Mouse (Mus musculus) stomach, embryonic 15.5 days (tissue): ENCODE measurements around the gene Tlx3. TPM values are rescaled to one million over a fixed set of nuclear protein-coding genes. Genes with fewer than 3 reads are reported as not detected.

Experiments
- ATAC-seq: fragments of 200-750 bp; cut with Nextera tagmentation; 2 replicates; pipeline ENCODE4 v1.8.0; 2017; ENCODE audit warnings: low read depth, moderate number of reproducible peaks, moderate TSS enrichment; ENCODE audit not compliant: insufficient read depth, low FRiP score
- H3K27ac ChIP-seq: fragments of 300-500 bp; sonication (generic); 2 replicates; pipeline ENCODE4 v1.5.1; 2015; ENCODE audit warnings: mild to moderate bottlenecking, inconsistent platforms
- H3K27me3 ChIP-seq: fragments of 300-500 bp; sonication (generic); replicated peaks from 2 replicates; pipeline ENCODE4 v1.6.1; 2015; ENCODE audit warnings: inconsistent platforms
- H3K36me3 ChIP-seq: fragments of 300-500 bp; sonication (generic); 2 replicates; pipeline ENCODE4 v1.6.1; 2015; ENCODE audit warnings: inconsistent platforms
- H3K4me1 ChIP-seq: fragments of 300-500 bp; sonication (generic); 2 replicates; pipeline ENCODE4 v1.6.1; 2015; ENCODE audit warnings: inconsistent platforms
- H3K4me2 ChIP-seq: fragments of 300-500 bp; sonication (generic); 2 replicates; pipeline ENCODE4 v1.6.1; 2015; ENCODE audit warnings: mild to moderate bottlenecking, inconsistent platforms
- H3K4me3 ChIP-seq: fragments of 300-500 bp; sonication (generic); replicated peaks from 2 replicates; pipeline ENCODE4 v1.5.1; 2015; ENCODE audit warnings: inconsistent platforms
- H3K9ac ChIP-seq: fragments of 300-500 bp; sonication (generic); 2 replicates; pipeline ENCODE4 v1.6.1; 2015; ENCODE audit warnings: inconsistent platforms
- H3K9me3 ChIP-seq: fragments of 300-500 bp; sonication (generic); 2 replicates; pipeline ENCODE4 v1.6.1; 2016; ENCODE audit warnings: inconsistent platforms
- WGBS: fragments of 180-500 bp; shearing (Covaris S2); methylation state at CpG from one replicate; pipeline ENCODE4 v1.1.7; 2015; 5-methylcytosine and 5-hydroxymethylcytosine counted together
- polyA plus RNA-seq: library from polyadenylated mRNA; unstranded; fragments of >200 nt; fragmentation: Nextera tagmentation; extraction: Ambion mirVana; gene quantifications from 2 replicates; pipeline ENCODE4 v1.2.1, GENCODE M21; 2015

The Tlx3 gene
- polyA plus RNA-seq, result 0.08 TPM in 1 of 2 replicates, not detected in the other

DNA sequence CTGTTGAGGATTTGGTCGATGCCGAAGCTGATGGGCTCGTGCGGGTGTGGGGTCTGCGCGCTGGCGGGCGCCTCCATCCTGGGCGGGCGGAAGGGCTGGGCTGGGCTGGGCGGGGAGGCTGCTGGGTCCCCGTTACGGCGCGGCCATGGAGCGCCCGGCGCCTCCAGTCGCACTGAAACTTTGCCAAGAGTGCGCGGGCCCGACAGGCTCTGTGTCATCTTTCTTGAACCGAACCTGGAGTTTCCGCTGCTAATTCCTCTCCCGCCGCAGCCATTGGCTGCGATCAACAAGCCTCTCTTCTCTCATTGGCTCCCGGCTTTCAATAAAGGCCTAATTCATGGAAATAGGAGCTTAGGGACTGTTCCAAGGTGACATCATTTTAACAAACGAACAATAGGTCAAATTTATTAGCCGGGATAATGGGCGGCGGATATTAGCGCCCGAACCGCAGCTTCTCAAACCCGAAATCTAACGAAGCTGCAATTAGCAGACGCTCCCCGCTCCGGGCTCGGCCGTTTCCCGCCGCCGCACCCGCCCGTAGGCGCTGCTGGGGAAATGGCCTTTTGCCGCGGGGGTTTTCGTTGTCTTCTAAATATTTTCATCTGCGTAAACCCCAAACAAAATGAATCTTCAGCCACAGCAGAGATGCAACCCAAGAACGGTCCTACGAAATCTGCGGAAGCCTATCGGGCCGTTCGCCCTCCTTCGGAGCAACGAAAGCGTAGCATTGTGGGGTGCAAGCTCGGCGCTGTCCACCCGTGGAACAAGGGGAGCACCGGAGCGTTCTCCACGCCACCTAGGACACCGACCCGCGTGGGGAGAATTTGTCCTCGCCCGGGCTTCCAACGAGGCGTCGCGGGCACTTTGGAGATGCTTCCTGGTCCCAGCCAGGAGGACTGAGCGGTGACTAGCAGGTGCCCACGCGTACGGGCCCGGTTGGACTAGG lies at the start of gene Tlx3:
Tlx3 (minus strand) TSS at position 207 of the 946 bp plus-strand sequence.
- H3K4me1 ChIP-seq, result peaks cover 38% of the 10 kb centered on the region
- ATAC-seq, result peak; percentile 24; the same call in 1 of the 2 replicates
- no peaks in the 10 kb centered on the region for H3K36me3 ChIP-seq
- under 1% methylated on average over 80 of the region's 81 CpGs for WGBS
- H3K9me3 ChIP-seq, result no peaks in the 10 kb centered on the region
- H3K4me2 ChIP-seq, result peak within 1 kb of the TSS; percentile 50
- no peak within 1 kb of the TSS for H3K9ac ChIP-seq
- H3K27ac ChIP-seq, result no peak within 1 kb of the TSS
- H3K27me3 ChIP-seq, result peaks cover 95% of the 10 kb centered on the region
- peak within 1 kb of the TSS; percentile 27 for H3K4me3 ChIP-seq

DNA sequence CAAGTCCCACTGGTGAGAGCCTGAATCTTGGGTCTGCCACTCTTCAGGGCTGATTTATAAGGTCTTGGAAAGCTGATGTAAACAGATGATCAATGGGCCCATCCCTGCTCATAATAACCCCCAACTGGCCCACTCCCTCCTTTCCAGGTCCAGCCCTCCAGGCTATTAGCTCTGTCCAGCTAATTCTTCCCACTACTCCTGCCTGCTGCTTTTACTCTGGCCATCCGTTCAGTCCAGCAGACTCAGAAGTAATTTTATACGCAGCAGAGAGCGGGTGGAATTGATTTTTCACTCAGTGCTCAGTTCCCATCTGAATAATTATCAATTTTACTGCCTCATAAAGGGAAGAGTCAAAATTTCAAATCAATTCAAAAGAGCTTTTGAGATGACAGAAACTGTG lies 36.9 kb upstream of the Tlx3 start:
- no peaks in the 10 kb centered on the region for H3K27me3 ChIP-seq
- WGBS, result 62% methylated on average over 3 of the region's 3 CpGs
- no peak for ATAC-seq

DNA sequence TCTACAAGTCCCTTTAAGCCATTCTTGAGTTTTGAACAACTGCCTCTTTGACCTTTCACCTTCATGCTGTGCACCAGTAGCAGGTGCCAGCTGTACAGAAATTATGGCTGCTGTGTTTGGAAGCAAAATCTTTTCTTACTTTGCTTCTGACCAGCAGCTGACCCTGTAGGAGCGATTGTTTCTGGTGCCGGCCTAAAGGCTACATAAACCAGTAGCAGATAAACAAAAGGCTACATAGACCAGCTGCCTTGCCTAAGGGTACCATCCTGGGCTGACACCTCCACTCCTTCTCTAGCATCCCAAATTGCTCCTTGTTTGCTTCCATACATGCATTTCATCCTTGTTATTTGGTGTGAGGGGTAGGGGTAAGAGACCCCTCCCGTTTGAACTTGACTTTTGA lies 30.7 kb upstream of the Tlx3 start:
- no peaks in the 10 kb centered on the region for H3K4me1 ChIP-seq
- WGBS, result 45% methylated on average over 3 of the region's 3 CpGs
- ATAC-seq, result no peak
- no peaks in the 10 kb centered on the region for H3K27me3 ChIP-seq
- H3K4me3 ChIP-seq, result no peak overlapping the region
- H3K27ac ChIP-seq, result no peak overlapping the region
- no peak overlapping the region for H3K9ac ChIP-seq
- no peak overlapping the region for H3K4me2 ChIP-seq
- no peaks in the 10 kb centered on the region for H3K36me3 ChIP-seq
- H3K9me3 ChIP-seq, result no peaks in the 10 kb centered on the region

More for the DNA sequence above, 36.9 kb upstream of the Tlx3 start:
- Histone ChIP-seq H3K27ac (no peak overlapping the region), H3K4me1 (no peaks in the 10 kb centered on the region), H3K4me3 (no peak overlapping the region), H3K9me3 (no peaks in the 10 kb centered on the region), H3K9ac (no peak overlapping the region), H3K36me3 (no peaks in the 10 kb centered on the region), H3K4me2 (no peak overlapping the region)

DNA sequence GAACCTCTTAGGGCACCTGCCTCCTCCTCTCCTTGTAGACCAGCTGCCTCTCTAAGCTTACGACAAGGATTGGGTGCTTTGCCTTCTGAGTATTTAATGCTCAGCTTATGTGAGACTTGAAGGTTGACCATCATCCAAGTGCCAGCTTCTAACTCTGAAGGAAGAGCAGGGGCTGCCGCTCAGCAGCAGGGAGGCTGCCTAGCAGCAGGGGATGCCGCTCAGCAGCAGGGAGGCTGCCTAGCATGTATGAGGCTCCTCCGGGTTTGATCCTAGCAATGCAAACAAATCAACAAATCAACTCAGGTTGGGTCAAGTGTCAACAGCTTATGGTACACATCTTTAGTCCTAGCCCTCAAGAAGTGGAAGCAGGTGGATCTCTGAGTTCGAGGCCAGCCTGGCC lies 28.7 kb upstream of the Tlx3 start:
- no peak overlapping the region for H3K27ac ChIP-seq
- no peak overlapping the region for H3K4me3 ChIP-seq
- H3K36me3 ChIP-seq, result no peaks in the 10 kb centered on the region
- H3K9me3 ChIP-seq, result no peaks in the 10 kb centered on the region
- H3K9ac ChIP-seq, result no peak overlapping the region
- no peak for ATAC-seq
- no peaks in the 10 kb centered on the region for H3K4me1 ChIP-seq
- no peak overlapping the region for H3K4me2 ChIP-seq
- 74% methylated on average over 5 of the region's 5 CpGs for WGBS
- H3K27me3 ChIP-seq, result no peaks in the 10 kb centered on the region

DNA sequence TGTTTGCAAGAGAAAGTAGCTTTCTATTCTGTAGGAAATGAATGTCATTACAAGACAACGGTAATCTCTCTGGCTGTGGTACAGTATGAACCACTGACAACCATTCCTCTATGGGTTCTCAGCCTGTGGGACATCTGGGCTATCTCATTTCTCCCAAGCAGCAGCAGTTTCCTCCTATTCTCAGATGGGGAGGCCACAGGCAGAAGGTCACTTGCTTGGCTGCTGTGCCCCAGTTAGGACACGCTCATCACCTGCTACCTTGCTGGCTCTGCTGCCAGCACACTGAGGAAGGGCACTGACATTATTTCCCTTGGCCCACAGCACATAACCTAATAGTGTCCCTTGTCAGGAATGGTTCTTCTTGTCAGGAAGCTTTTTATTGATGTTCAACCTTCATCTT lies 24.8 kb upstream of the Tlx3 start:
- H3K4me3 ChIP-seq, result no peak overlapping the region
- no peaks in the 10 kb centered on the region for H3K36me3 ChIP-seq
- no peaks in the 10 kb centered on the region for H3K27me3 ChIP-seq
- no peak overlapping the region for H3K27ac ChIP-seq
- no peak for ATAC-seq
- H3K4me2 ChIP-seq, result no peak overlapping the region
- WGBS, result 80% methylated on average over 2 of the region's 2 CpGs
- H3K9ac ChIP-seq, result no peak overlapping the region
- no peaks in the 10 kb centered on the region for H3K4me1 ChIP-seq
- no peaks in the 10 kb centered on the region for H3K9me3 ChIP-seq

DNA sequence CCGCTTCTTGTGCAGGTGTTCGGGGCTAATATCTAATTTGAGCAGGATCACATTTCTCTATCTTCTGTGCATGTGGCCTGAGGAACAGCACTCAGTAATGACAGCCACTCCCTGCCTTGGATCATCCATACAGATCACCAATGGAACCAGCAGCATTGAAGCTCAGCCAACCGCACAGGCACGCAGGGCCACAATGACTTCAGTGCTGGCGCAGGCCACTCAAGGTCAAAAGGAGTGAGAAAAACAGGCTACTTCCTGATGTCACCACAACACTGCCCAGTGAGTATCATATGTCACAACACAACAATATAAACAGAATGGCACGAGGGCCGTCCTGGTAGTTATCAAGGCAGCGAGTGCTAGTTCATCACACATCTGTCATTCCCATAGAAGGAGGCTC lies 23.1 kb upstream of the Tlx3 start:
- no peak overlapping the region for H3K4me2 ChIP-seq
- no peaks in the 10 kb centered on the region for H3K36me3 ChIP-seq
- H3K9me3 ChIP-seq, result no peaks in the 10 kb centered on the region
- H3K27me3 ChIP-seq, result no peaks in the 10 kb centered on the region
- no peak overlapping the region for H3K27ac ChIP-seq
- WGBS, result 78% methylated on average over 8 of the region's 8 CpGs
- no peaks in the 10 kb centered on the region for H3K4me1 ChIP-seq
- H3K4me3 ChIP-seq, result no peak overlapping the region
- ATAC-seq, result no peak
- no peak overlapping the region for H3K9ac ChIP-seq

DNA sequence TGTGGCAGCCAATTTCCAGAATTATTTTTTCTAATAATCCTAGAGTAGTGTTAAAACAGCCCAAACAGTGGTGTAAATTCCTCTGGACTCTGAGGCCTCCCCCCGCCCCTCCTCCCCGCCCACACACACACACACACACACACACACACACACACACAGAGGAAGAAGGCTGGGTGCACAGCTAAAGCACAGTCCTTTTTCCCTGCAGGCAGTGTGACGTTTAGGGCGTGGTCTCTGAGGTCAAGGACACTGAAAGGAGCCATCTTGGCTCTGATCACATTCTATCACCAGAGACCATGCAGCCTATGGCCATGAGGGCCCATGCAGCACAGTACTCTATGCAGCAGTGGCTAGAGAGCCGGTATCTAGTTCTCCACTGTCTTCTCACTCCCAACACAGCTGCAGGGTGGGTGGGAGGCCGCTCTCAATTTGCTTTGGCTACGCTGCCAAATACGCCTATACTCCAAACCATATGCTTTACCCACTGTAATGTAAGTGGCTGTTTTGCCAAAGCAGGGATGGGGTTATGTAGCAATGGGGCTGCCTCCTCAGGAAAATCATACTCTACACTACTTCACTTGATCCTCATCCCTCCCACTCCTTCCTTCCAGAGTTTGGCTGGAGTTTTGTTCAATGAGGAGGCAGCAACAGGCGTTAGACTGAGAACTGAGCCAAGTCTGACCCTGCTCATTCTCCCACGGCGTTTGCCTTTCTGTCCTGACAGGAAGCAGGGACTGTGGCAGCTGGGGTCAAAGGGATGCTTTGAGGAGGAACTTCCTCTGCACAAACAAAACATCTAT lies 18.4 kb upstream of the Tlx3 start:
- peak; percentile 56; the same call in 1 of the 2 replicates for ATAC-seq
- WGBS, result 51% methylated on average over 11 of the region's 11 CpGs

DNA sequence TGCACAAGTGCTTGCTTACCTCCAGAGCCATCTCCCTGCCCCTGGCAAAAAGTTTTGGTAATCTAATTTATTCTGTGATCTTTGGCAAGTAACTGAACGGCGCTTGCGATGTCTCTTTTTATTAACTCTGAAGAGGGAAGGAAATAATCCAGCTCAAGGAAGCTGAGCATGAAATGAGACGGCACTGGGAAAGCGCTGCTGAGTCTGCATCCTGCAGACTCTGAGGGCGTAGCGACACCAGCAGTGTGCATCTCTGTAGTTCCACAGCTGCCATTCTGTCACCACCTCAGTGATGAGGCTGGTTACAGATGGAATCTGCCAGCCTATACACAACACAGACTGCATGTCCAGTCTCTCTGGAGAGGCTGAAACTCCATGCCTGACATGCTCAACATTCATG lies 17.4 kb upstream of the Tlx3 start:
- H3K9me3 ChIP-seq, result no peaks in the 10 kb centered on the region
- H3K4me1 ChIP-seq, result 0 out of 2 replicates have a peak, but pooled peaks cover 5% of the 10 kb centered on the region
- H3K4me2 ChIP-seq, result no peak overlapping the region
- H3K4me3 ChIP-seq, result no peak overlapping the region
- 83% methylated on average over 7 of the region's 7 CpGs for WGBS
- no peaks in the 10 kb centered on the region for H3K36me3 ChIP-seq
- ATAC-seq, result no peak
- H3K27me3 ChIP-seq, result no peaks in the 10 kb centered on the region
- H3K27ac ChIP-seq, result no peak overlapping the region
- no peak overlapping the region for H3K9ac ChIP-seq

More for the DNA sequence above, 18.4 kb upstream of the Tlx3 start:
- H3K9ac ChIP-seq, result no peak overlapping the region
- no peaks in the 10 kb centered on the region for H3K27me3 ChIP-seq
- no peak overlapping the region; the same call in 1 of the 2 replicates for H3K27ac ChIP-seq
- H3K4me2 ChIP-seq, result no peak overlapping the region
- H3K4me1 ChIP-seq, result 0 out of 2 replicates have a peak, but pooled peaks cover 5% of the 10 kb centered on the region
- no peaks in the 10 kb centered on the region for H3K9me3 ChIP-seq
- no peak overlapping the region for H3K4me3 ChIP-seq
- no peaks in the 10 kb centered on the region for H3K36me3 ChIP-seq

DNA sequence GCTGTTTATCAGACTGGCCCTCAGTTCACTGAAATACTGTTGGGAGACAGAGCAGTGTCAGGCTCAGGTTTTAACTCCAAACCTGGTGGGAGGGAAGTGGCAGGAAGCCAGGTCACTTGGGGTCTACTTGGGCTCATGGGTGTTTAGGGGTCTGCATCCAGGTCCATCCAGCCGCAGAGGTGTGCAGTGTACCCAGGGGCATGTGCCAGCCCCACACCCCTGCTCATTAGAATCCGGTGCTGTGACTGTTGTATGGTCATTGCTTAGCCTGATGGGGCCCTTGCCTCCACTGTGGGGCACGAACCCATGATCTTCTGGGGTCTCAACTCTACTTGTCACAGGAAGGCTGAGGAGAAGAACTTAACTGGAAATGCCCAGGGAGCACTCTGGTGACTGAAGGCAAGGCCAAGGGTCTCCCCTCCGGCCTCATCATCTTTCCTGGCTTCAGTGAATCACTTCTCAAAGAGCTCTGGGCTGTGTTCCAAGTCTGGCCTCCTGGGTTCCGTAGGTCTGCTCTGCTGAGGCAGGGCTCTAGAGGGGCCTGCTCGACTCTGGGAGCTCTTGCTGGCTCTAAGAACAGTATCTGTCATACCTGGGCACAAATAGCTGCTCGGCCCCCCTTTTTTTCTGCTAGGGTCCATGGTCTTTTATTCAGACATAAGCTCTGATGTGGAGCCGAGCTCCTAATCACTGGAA lies 14.1 kb upstream of the Tlx3 start:
- peak; percentile 27; the same call in 1 of the 2 replicates for ATAC-seq
- H3K4me3 ChIP-seq, result no peak overlapping the region
- no peak overlapping the region for H3K4me2 ChIP-seq
- no peaks in the 10 kb centered on the region for H3K36me3 ChIP-seq
- no peak overlapping the region for H3K27ac ChIP-seq
- no peaks in the 10 kb centered on the region for H3K9me3 ChIP-seq
- H3K9ac ChIP-seq, result no peak overlapping the region
- H3K4me1 ChIP-seq, result 0 out of 2 replicates have a peak, but pooled peaks cover 5% of the 10 kb centered on the region
- WGBS, result 59% methylated on average over 8 of the region's 8 CpGs
- H3K27me3 ChIP-seq, result no peaks in the 10 kb centered on the region

DNA sequence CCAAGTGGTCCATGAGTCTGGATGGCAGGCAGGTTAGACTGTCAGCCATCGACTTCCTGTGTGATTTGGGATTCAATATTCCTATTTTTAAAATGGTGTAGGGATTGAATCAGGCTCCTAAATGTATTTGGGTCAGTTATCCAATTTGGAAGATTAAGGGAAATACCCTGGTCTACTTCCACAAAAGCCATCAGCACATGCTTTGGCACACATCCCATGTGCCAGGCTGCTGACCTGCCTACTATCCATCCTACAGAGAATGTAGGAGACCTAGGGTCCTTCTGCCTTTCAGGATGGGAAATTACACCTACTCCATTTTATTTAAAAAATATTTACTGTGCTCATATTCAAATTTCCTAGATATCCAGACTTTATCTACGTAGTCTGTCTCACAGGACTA lies 4.0 kb upstream of the Tlx3 start:
- Histone ChIP-seq H3K4me3 (no peak overlapping the region), H3K9ac (no peak overlapping the region), H3K36me3 (no peaks in the 10 kb centered on the region), H3K4me1 (peaks cover 14% of the 10 kb centered on the region), H3K27ac (no peak overlapping the region), H3K9me3 (no peaks in the 10 kb centered on the region), H3K27me3 (peaks cover 58% of the 10 kb centered on the region), H3K4me2 (no peak overlapping the region)
- 81% methylated on average over 2 of the region's 2 CpGs for WGBS
- no peak for ATAC-seq

DNA sequence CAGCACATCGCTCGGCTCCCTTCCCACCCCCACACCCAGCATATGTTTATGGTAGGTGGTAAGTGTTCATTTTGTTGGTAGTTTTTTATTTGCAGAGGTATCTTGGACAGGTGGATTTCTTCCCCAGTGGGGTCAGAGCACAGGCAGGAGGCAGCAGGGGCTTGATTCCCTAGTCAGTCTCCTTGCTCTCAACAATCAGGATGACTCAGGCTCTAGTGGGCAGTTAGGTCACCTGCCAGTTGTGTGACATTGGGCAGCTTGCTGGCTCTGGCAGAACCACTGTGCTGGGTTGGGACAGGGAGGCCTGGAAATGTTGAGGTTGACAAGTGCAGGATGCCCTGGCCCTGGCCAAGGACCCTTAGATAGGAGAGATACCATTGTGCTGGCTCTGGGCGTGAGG lies 1.6 kb upstream of the Tlx3 start:
- no peak for ATAC-seq
- WGBS, result 15% methylated on average over 3 of the region's 3 CpGs
- Histone ChIP-seq H3K27me3 (peaks cover 82% of the 10 kb centered on the region), H3K9me3 (no peaks in the 10 kb centered on the region), H3K4me1 (peaks cover 32% of the 10 kb centered on the region), H3K27ac (no peak overlapping the region), H3K4me3 (no peak overlapping the region), H3K36me3 (no peaks in the 10 kb centered on the region), H3K9ac (no peak overlapping the region), H3K4me2 (no peak overlapping the region)
